Mouse (Mus musculus): ENCODE data around the gene Zmym5. TPM values are rescaled to one million over a fixed set of nuclear protein-coding genes. Genes with fewer than 3 reads are reported as not detected.

Zmym5 gene
- total and polyA plus RNA-seq, 3 experiments = 6.0 to 13.8 (median 12.1) TPM

- no peak overlapping the region for H3K27ac ChIP-seq (ENCODE audit: insufficient read depth, low read depth)
- dilution Hi-C loops (cut with MboI; ENCODE audit: extremely low pct_ligation_motif_present, extremely low pct_unique_long_range_greater_than_20kb, low sequenced_read_pairs) = no loop called here
- no peak overlapping the region for H3K9ac ChIP-seq (ENCODE audit: insufficient read depth, low read depth)
- in situ Hi-C loops (cut with MboI; ENCODE audit: low pct_ligation_motif_present, low pct_unique_long_range_greater_than_20kb, low sequenced_read_pairs) = no loop called here
- H3K4me1 ChIP-seq (ENCODE audit: control insufficient read depth in 1 of 2, insufficient read depth in 2 of 2) = 0 out of 4 replicates have a peak, but pooled peaks cover 0 to 3% of the 10 kb centered on the region in 2 experiments
- no peak for TF ChIP-seq ZC3H11A (IDR thresholded peaks at IDR 0.05; ENCODE audit: low read depth, low read length)
- no peak for TF ChIP-seq CTCF (conservative IDR thresholded peaks at IDR 0.05 in 1 of 2, IDR thresholded peaks at IDR 0.05 in 1 of 2; ENCODE audit: low read depth in 2 of 2, low read length in 2 of 2)
- no peak for TF ChIP-seq MYC (IDR thresholded peaks at IDR 0.05; ENCODE audit: low read depth, low read length)
- no peak for TF ChIP-seq POLR2A (IDR thresholded peaks at IDR 0.05; ENCODE audit: low read depth, low read length)
- no peak for TF ChIP-seq ETS1 (conservative IDR thresholded peaks at IDR 0.05; ENCODE audit: low read depth, low read length)
- no peak for TF ChIP-seq MAX (IDR thresholded peaks at IDR 0.05; ENCODE audit: low read length)
- no peak for TF ChIP-seq TCF12 (IDR thresholded peaks at IDR 0.05; ENCODE audit: low read depth, low read length)
- no peak for TF ChIP-seq ZKSCAN1 (IDR thresholded peaks at IDR 0.05; ENCODE audit: borderline replicate concordance, low read depth, low read length)
- no peak for TF ChIP-seq MEF2A (IDR thresholded peaks at IDR 0.05; ENCODE audit: borderline replicate concordance, low read depth, low read length)
- H3K27me3 ChIP-seq (replicated peaks) = no peaks in the 10 kb centered on the region
- H3K4me3 ChIP-seq (replicated peaks in 1 of 3; ENCODE audit: low read depth in 2 of 3, low read length in 2 of 3, poor library complexity in 1 of 3) = no peak overlapping the region
- no peak overlapping the region for H3K4me2 ChIP-seq (ENCODE audit: insufficient read depth, low read depth, poor library complexity, severe bottlenecking)
- H3K36me3 ChIP-seq (replicated peaks in 1 of 2; ENCODE audit: control insufficient read depth in 1 of 2, insufficient read depth in 1 of 2, low read length in 1 of 2) = no peaks in the 10 kb centered on the region
- H3K79me2 ChIP-seq (replicated peaks; ENCODE audit: control insufficient read depth, extremely low read depth, insufficient read depth, poor library complexity, severe bottlenecking) = no peaks in the 10 kb centered on the region
- H3K9me3 ChIP-seq (replicated peaks; ENCODE audit: low read length) = peaks cover 3% of the 10 kb centered on the region
- DNase-seq (ENCODE audit: extremely low read depth) = no peak
These were observed 36.8 kb upstream of the Zmym5 start for GRCm38 (mm10) chr14:56848322-56848721.

- no peaks in the 10 kb centered on the region for H3K36me3 ChIP-seq (replicated peaks in 1 of 2; ENCODE audit: control insufficient read depth in 1 of 2, insufficient read depth in 1 of 2, low read length in 1 of 2)
- no peak overlapping the region for H3K4me3 ChIP-seq (replicated peaks in 1 of 3; ENCODE audit: low read depth in 2 of 3, low read length in 2 of 3, poor library complexity in 1 of 3)
- no peak for DNase-seq (ENCODE audit: extremely low read depth)
- dilution Hi-C loops (cut with MboI; ENCODE audit: extremely low pct_ligation_motif_present, extremely low pct_unique_long_range_greater_than_20kb, low sequenced_read_pairs) (no loop called here), in situ Hi-C loops (cut with MboI; ENCODE audit: low pct_ligation_motif_present, low pct_unique_long_range_greater_than_20kb, low sequenced_read_pairs) (no loop called here)
- H3K4me1 ChIP-seq (ENCODE audit: control insufficient read depth in 1 of 2, insufficient read depth in 2 of 2) = 0 out of 4 replicates have a peak, but pooled peaks cover 0 to 3% of the 10 kb centered on the region in 2 experiments
- no peaks in the 10 kb centered on the region for H3K27me3 ChIP-seq (replicated peaks)
- no peaks in the 10 kb centered on the region for H3K79me2 ChIP-seq (replicated peaks; ENCODE audit: control insufficient read depth, extremely low read depth, insufficient read depth, poor library complexity, severe bottlenecking)
- no peak overlapping the region for H3K9ac ChIP-seq (ENCODE audit: insufficient read depth, low read depth)
- peaks cover 2% of the 10 kb centered on the region for H3K9me3 ChIP-seq (replicated peaks; ENCODE audit: low read length)
- TF ChIP-seq GABPA (IDR thresholded peaks at IDR 0.05; ENCODE audit: insufficient replicate concordance, low read depth, low read length) (no peak), EP300 (IDR thresholded peaks at IDR 0.05; ENCODE audit: low read length) (no peak), CTCF (conservative IDR thresholded peaks at IDR 0.05 in 1 of 2, IDR thresholded peaks at IDR 0.05 in 1 of 2; ENCODE audit: low read depth in 2 of 2, low read length in 2 of 2) (no peak), MXI1 (IDR thresholded peaks at IDR 0.05; ENCODE audit: low read depth, low read length) (no peak), SMC3 (IDR thresholded peaks at IDR 0.05; ENCODE audit: low read depth, low read length) (no peak), TCF12 (IDR thresholded peaks at IDR 0.05; ENCODE audit: low read depth, low read length) (no peak), NRF1 (IDR thresholded peaks at IDR 0.05; ENCODE audit: low read depth, low read length) (no peak), CHD1 (IDR thresholded peaks at IDR 0.05; ENCODE audit: low read depth, low read length) (no peak), MEF2A (IDR thresholded peaks at IDR 0.05; ENCODE audit: borderline replicate concordance, low read depth, low read length) (no peak), SIN3A (IDR thresholded peaks at IDR 0.05; ENCODE audit: low read length) (no peak), CHD2 (IDR thresholded peaks at IDR 0.05; ENCODE audit: low read length) (no peak), RCOR1 (conservative IDR thresholded peaks at IDR 0.05; ENCODE audit: low read depth, low read length) (no peak), POLR2A (IDR thresholded peaks at IDR 0.05; ENCODE audit: low read depth, low read length) (no peak), MAFK (IDR thresholded peaks at IDR 0.05; ENCODE audit: insufficient replicate concordance, low read length) (no peak)
- H3K4me2 ChIP-seq (ENCODE audit: insufficient read depth, low read depth, poor library complexity, severe bottlenecking) = no peak overlapping the region
- H3K27ac ChIP-seq (ENCODE audit: insufficient read depth, low read depth) = no peak overlapping the region
These were observed 33.0 kb upstream of the Zmym5 start for GRCm38 (mm10) chr14:56844507-56844906.

Measured in CH12.LX (cell line).